Mouse (Mus musculus): ENCODE data around the gene Gmppb. TPM values are rescaled to one million over a fixed set of nuclear protein-coding genes. Genes with fewer than 3 reads are reported as not detected.

Gmppb gene
- total RNA-seq, 2 experiments from 2014 or later: 4.1 to 5.6 TPM

DNA sequence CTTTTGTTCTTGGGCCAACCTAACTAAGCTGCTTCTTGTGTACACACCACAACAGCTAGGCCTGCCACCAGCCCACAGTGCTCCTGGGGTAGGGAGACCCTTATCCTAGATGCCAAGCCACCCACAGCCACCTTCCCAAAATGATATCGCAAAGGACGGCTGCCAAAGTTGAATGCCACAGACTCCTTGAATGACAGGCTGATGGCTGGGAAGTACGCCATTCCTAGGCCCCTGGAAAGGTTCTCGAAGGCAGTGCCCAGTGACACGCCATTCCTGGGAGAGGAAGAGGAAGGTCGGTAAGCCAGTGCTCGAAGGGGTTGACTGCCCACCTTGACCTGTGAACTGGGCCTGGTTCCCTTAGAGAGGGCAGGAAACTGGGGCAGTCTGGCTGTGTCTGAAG, 20.5 kb downstream of the Gmppb start:
- ATAC-seq (replicated peaks; ENCODE audit: low FRiP score, poor library complexity, severe bottlenecking): no peak

DNA sequence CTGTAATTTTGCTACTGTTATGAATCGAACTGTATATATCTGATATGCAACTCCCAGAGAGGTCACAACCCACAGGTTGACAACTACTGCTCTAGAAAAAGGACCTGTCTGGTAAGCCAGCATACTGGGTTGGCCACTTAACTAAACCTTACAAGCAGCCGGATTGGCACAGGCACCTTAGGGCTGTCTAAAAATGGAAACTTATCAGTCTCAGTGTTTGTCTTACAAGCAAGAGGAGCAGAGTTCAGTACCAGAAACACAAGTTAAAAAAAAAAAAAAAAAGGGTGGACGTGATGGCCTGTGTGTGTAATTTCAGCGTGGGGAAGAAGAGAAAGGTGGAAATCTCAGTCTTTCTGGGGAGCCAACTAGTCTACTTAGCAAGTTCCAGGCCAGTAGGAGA, 22.8 kb downstream of the Gmppb start:
- no peak for ATAC-seq (replicated peaks; ENCODE audit: low FRiP score, poor library complexity, severe bottlenecking)

GRCm38 (mm10) chr9:108072481-108072924, 23.5 kb downstream of the Gmppb start:
- ATAC-seq (replicated peaks; ENCODE audit: low FRiP score, poor library complexity, severe bottlenecking): no peak

- no peak for ATAC-seq (replicated peaks; ENCODE audit: low FRiP score, poor library complexity, severe bottlenecking)
Measured at GRCm38 (mm10) chr9:108073141-108073930, 24.3 kb downstream of the Gmppb start.

DNA sequence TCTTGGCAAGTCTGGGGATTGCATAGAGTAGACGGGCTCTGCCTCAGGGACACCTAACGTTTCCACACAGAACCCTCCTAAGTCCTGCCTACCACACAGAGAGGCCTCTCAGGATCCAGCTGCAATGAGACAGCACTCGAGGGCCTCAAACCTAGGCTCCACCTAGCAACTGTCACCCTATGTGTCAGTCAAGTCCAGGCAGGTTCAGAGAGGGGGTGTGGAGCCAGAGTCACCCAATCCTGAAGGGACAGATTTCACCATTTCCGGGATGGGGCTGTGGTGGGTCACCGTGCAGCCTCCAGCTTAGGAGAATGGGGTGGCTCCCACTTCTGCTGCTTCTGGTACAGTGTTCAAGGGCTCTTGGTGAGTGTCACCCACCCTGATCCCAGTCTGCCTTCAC, 31.1 kb downstream of the Gmppb start, which contains the start of gene Mst1:
Gene Mst1, plus strand, starts transcription at position 269 of the 400 bp plus-strand sequence.
- ATAC-seq (replicated peaks; ENCODE audit: low FRiP score, poor library complexity, severe bottlenecking): peak; percentile 68

- ATAC-seq (replicated peaks; ENCODE audit: low FRiP score, poor library complexity, severe bottlenecking): peak; percentile 12; the same call in 1 of the 2 replicates
Measured at GRCm38 (mm10) chr9:108082549-108082948, 33.5 kb downstream of the Gmppb start.

DNA sequence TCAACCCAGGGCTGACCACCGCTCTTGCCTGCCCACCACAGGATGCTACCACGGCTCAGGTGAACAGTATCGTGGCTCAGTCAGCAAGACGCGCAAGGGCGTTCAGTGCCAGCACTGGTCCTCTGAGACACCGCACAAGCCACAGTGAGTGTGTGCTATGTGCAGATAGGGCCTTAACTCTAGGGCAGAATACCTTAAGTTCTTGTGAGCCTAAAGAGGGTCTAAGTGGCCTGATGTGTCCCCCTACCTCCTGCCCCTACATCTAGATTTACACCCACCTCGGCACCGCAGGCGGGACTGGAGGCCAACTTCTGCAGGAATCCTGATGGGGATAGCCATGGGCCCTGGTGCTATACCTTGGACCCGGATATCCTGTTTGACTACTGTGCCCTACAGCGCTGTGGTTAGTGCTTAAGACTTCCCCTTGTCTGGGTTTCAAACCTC, 34.0 kb downstream of the Gmppb start, which contains the start of gene Rnf123:
Gene Rnf123, minus strand, starts transcription at position 359 of the 444 bp plus-strand sequence.
- ATAC-seq (replicated peaks; ENCODE audit: low FRiP score, poor library complexity, severe bottlenecking): peak; percentile 33

- ATAC-seq (replicated peaks; ENCODE audit: low FRiP score, poor library complexity, severe bottlenecking): peak; percentile 12
Measured at GRCm38 (mm10) chr9:108083561-108083960, 34.5 kb downstream of the Gmppb start.

DNA sequence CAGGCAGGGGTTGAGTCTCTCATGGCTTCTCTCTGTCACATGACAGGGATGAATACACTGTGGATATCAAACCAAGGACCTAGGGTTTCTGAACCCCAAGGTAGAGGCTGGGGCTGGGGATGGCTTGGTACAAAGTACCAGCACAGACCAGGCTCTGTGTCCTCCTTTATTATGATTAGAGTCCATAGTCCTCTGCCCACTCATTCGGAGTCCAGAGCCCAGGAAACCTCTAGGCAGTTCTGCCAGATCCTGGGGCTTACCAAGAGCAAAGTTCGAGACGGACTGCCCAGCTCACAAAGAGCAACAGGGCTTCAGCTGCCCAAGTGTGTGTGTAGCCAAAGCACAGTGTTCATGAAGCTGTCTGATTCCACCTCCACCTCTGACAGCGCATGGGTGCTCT, 36.2 kb downstream of the Gmppb start:
- ATAC-seq (replicated peaks; ENCODE audit: low FRiP score, poor library complexity, severe bottlenecking): no peak

DNA sequence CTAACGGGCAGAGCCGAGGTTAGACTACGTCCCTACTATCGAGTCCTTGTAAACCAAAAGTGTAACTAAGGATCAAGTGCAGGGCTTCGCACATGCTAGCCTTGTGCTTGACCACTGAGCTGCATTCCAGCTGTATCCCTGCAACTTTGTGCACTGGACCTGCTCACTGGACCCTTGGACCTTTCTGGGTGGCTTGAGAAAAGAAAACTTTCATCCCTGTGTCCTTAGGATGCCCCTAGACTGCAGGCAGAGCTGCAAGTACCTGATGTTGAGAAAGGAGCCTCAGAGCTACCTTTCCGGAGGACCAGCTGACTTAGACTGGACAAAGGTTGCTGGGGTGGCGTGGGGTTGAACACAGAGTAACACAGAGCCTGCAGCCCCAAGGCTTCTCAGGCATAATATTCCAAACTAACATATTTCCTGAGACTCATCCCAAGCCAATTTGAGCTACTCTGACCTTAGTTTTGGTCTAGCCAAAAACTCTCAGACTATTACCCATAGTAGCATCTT, 41.6 kb downstream of the Gmppb start:
- no peak for ATAC-seq (replicated peaks; ENCODE audit: low FRiP score, poor library complexity, severe bottlenecking)

GRCm38 (mm10) chr9:108093586-108093985, 44.5 kb downstream of the Gmppb start:
- no peak for ATAC-seq (replicated peaks; ENCODE audit: low FRiP score, poor library complexity, severe bottlenecking)

DNA sequence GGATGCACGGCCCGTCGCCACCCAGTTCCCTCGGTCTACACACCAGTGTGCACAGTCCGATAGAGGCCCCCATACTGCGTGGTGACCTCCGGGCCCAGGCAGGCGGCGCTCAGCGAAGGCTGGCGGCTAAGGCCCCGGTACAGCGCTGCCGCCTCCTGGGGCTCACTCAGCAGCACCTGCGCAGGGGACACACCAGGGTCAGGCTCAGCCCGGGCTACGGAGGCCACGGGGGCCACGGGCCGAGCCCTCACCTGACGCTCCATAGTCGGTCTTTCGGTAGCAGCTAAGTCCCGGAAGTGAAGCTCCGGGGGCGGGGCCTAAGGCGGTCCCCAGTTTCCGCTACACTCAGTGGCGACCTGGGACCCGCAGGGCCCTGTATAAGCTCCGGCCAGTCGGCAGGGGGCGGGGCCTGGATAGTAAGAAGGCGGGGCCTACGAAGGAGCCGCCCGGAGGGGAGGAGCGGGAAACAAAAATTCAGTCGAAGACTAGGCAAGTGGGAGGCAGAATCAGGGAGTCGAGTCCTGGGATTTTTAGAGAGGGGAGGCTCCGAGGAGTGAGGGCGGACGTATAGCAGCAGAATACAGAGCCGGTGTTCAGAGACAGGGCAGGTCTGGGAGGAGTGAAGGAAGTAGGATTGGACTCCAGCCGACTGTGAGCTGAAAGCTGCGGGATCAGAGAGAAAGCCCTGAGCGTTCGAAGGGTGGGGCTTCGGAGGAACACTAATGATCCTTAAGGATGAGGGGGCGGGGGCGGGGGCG, 45.3 kb downstream of the Gmppb start, which contains the start of gene Apeh:
Gene Apeh, minus strand, starts transcription at position 423 of the 758 bp plus-strand sequence.
- peak; percentile 65 for ATAC-seq (replicated peaks; ENCODE audit: low FRiP score, poor library complexity, severe bottlenecking)

- peak; percentile 72 for ATAC-seq (replicated peaks; ENCODE audit: low FRiP score, poor library complexity, severe bottlenecking)
Measured at GRCm38 (mm10) chr9:108094998-108095411, 46.0 kb downstream of the Gmppb start.

DNA sequence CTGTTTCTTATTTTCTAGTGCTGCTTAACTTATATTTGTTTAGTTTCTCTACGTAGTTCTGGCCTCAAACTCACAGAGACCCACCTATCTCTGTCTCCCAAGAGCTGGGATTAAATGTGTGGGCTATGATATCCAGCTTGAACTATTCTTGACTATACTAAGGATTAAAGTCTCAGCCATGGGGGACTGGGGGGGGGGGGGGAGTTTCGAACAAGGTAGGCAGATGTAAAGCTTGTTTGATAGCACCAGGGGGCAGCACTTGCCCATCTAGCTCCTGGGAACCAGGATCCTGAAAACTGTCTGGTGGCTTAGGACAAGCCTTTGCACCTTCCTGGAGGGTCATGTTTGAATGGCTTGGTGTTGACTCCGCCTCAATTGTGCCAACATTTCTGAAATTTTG, 46.5 kb downstream of the Gmppb start:
- peak; percentile 48 for ATAC-seq (replicated peaks; ENCODE audit: low FRiP score, poor library complexity, severe bottlenecking)

DNA sequence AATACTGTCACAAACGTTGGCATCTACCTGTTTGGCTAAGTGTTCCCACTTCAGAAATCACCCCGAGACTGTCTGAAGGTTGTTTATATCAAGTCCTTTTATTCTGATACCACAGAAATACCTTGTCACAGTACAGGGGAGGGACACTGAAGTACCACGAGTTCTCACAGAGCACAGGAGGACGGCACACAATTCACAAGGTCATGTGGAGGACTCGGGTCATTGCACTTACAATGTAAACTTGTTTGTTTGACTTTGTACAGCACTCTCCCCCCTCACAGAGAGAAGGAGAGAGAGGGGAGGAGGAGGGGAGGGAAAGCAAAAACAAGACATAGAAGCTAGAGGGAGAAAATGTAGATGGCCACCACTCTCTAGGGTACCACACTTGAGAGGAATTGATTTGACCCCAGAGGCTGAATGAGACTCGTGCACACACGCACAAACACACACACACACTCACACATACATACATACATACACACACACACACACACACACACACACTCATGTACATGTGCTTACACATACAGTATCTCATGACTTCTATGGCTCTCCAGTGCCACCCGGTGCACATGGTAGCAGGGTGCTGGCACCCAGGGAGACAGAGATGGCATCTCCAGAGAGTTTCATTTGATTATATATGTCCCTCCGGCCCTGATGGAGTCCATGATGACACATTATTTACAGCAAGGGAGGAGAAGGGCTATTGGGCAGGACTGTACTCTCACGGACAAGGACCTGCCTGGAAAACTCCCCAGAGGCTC, 47.1 kb downstream of the Gmppb start:
- ATAC-seq (replicated peaks; ENCODE audit: low FRiP score, poor library complexity, severe bottlenecking): peak; percentile 36

GRCm38 (mm10) chr9:108099619-108100018, 50.6 kb downstream of the Gmppb start:
- ATAC-seq (replicated peaks; ENCODE audit: low FRiP score, poor library complexity, severe bottlenecking): no peak

Data from erythroblast, adult 5-6 weeks (primary cell).